Mouse (Mus musculus): ENCODE data around the gene Rgs10.
"Not testable (repeated sequence)": the region's sequence is repeated elsewhere in the genome, so short reads cannot be mapped to it uniquely, and the experiment has no call there.

The Rgs10 gene

GRCm38 (mm10) chr7:128369366-128369765 lies 49.2 kb downstream of the Rgs10 start:
- no peak for DNase-seq

DNA sequence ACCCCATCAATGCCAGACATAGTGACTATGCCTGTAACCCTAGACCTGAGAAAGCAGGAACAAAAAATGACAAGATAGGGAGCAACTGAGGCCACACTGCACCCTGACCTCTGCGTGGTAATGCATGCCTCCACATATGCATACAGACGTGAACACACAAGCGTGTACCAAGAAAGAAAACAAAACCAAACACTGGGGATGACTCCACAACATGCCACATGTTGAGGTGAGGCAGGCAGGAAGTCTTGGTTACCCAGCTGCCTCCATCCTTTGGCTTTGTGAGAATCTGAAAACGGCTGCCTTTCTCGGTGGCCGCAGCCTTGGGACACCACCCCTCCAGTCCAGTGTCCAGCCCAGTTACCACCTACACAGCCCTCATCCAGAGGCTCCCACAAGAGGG lies 49.7 kb downstream of the Rgs10 start:
- DNase-seq, result no peak

DNA sequence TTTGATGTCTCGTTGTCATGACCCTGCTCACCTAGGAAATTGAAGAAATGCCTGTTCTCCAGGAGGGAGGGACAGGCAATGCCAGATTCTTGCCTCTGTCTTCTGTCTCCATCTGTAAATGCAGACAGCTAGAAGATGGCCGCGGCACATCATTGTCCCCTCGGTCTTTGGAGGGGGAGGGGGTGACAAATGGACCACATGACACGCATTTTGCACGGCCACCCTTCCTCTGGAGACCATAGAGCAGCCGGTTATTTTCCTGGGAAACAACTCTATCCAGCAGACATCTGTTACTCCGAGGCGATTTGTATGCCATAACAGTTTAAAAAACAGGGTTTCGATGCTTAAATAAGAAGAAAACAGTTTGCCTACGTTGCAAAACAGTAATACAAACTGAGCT lies 51.9 kb downstream of the Rgs10 start:
- no peak for DNase-seq

GRCm38 (mm10) chr7:128365096-128365715 lies 53.4 kb downstream of the Rgs10 start:
- no peak for DNase-seq

- DNase-seq, result no peak
Observed at GRCm38 (mm10) chr7:128364526-128364925, 54.0 kb downstream of the Rgs10 start.

DNA sequence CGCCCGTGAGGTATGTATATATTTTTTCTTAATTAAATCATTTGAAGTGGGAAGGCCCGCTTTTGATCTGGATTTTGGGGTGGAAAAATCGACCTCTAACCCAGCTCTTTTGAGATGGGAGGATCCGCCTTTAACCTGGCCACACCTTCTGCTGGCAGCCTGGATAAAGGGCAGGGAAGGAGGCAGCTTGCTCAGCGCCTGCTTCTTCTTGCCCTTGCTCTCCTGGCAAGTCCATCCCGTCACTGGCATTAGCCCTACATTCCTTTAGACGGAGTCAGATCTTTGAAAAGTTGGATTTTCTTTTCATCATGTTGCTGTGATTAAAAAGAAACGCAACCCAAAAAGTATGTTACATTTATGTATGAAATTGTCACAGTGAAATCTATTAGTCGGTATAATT lies 54.8 kb downstream of the Rgs10 start:
- no peak for DNase-seq

DNA sequence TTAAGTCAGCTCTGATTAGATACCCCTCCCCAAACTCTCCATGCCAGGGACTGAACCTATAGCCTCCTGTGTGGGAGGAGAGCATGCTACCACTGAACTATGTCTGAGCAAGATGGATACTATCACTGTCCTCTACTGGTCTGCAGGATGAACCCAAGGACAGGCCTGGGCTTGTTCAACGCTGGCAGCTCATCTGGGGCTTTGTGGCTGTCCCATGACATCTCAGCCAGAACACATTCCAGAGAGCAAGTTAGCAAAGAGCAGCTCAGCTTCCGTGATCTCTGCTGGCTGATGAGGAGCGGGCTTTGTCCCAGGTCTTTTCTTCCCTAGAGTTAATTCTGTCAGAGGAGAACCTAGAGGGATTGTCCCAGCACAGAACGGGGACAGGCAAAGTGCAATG lies 55.6 kb downstream of the Rgs10 start:
- DNase-seq, result no peak

- no peak for DNase-seq
Observed at GRCm38 (mm10) chr7:128359741-128360140, 58.8 kb downstream of the Rgs10 start.

- no peak for DNase-seq
Observed at GRCm38 (mm10) chr7:128359164-128359563, 59.4 kb downstream of the Rgs10 start.

DNA sequence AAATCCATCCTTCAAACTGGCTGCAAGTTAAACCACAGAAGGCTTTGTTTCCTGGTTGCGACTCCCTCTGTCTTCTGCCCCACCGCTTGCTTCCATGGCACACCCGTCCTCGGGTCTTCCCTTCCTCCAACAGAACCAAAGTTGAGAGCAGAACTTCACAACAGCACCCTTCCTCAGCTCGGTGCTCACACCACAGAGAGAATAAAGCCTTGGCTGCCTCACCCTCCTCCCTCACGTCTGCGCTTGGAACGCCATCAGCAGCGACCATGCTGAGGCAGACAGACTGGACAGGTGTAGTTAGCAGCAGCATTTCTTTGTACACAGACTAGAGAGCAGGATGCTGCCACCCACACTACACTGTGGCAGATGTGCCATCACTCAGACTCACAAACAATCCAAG lies 59.8 kb downstream of the Rgs10 start:
- no peak for DNase-seq

- DNase-seq, result no peak
Observed at GRCm38 (mm10) chr7:128356868-128357755, 61.4 kb downstream of the Rgs10 start.

DNA sequence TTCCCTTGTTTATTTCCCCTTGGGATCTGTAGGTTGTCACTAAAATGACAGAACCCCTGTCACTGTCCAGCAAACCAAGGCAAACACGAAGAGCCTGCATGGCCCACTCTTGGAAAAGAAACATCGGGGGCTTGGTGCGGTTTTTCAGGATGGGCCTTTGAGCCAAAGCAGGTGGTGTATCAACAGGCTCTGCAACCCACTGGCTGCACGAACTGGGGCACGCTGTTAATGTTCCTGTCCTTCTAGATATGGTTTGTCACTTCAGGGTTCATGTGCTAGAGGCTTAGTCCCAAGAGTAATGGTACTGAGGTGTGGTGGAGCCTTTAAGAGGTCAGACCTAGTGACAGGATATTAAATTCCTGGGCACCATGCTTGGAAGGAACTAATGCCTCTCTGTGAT lies 63.1 kb downstream of the Rgs10 start:
- no peak for DNase-seq

DNA sequence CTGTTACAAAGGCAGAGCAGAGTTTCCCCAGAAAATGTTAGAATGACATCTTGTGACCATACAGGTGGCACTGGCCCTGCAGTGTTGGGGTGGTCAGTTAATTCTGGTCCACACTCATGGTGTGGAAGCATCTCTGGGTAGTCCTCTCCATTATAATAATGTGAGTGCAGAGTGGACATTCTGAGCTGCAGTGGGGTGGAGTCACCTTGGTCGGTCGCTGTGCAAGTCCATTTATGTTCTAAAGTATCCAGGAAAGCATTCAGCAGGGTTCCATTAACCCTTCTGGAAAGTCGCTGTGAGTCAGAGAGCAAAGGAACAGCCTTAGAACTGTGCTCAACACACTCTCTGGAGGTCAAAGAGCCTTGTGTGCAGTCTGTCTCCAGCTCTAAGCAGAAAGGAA lies 65.8 kb downstream of the Rgs10 start:
- DNase-seq, result no peak

DNA sequence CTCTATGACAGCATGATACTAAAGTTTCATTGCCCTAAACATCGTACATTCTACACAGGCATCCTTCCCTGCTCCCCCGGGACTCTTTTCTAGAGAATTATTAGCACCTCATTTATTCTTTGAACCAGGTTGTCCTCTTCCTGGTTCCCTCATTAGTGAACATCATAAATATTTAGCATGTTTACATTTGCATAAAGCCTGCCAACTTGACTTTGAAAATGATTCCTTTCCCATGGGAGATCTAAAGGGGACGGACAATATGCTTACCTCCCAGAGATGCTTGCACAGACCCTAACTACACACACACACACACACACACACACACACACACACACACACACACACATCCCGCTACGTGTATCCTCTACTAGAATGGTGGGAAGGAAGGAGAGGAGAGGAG lies 67.4 kb downstream of the Rgs10 start:
- no peak for DNase-seq

GRCm38 (mm10) chr7:128350316-128350715 lies 68.2 kb downstream of the Rgs10 start:
- DNase-seq, result no peak

- DNase-seq, result no peak
Observed at GRCm38 (mm10) chr7:128349751-128350150, 68.8 kb downstream of the Rgs10 start.

GRCm38 (mm10) chr7:128348608-128349007 lies 70.0 kb downstream of the Rgs10 start:
- peak; percentile 48 for DNase-seq

DNA sequence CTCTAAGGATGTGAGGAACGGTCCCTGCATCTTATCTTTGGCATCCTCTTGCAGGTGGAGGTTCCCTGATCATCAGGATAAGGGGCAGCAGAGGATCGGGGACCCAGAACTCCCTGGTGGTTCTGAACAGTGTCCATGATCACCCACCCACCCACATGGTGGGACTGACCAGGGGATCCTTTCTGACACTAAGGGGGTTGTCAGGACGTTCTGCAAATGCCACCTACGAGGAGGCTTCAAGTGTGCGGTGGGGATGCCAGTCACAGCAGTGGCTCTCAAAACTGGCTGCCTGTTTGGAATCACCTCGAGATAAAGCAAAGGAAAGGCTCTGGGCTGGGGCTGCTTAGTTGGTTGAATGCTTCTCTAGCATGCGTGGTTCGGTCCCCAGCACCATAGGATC lies 71.6 kb downstream of the Rgs10 start:
- DNase-seq, result no peak

DNA sequence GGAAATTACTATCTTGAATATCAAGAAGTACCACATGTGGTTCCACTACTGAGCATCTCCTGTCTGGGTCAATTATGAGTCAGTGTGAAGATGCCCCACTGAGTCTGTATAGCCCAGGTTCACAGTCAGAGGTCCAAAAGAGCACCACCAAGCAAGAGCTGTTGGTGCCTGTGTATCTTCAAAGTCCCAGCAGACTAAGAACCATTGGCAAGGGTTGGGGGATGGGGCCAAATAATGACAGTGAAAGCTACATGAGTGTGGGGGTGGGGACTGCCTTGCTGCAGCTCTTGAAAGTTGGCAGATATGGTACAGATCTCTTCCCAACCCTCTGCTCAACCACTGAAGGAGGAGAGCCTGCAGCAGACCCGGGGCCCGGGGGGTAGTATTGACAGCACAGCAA lies 72.0 kb downstream of the Rgs10 start:
- DNase-seq, result no peak

GRCm38 (mm10) chr7:128345691-128346090 lies 72.9 kb downstream of the Rgs10 start:
- no peak for DNase-seq

- peak; percentile 44 for DNase-seq
Observed at GRCm38 (mm10) chr7:128344928-128345653, 73.5 kb downstream of the Rgs10 start.

DNA sequence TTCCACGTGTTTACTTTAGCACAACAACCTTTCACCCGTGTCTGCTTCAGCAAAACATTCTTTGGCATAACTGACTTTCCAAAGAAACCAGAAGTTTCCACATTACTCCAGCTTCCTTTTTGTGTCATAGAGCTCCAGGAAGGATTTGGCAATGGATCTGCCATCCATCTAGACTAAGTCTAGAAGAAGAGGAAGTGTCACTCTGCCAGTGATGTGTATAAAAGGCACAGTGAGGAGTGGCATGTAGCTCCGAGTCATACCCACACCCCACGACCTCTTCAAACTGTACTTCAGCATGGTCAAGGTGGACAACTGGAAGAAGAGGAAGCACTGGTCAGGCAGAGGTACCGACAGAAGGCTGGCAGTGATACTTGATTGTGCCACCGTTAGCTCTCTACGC lies 74.1 kb downstream of the Rgs10 start:
- DNase-seq, result no peak

- not testable (repeated sequence) for DNase-seq
Observed at GRCm38 (mm10) chr7:128342691-128343090, 75.9 kb downstream of the Rgs10 start.

- DNase-seq, result not testable (repeated sequence)
Observed at GRCm38 (mm10) chr7:128340321-128340720, 78.2 kb downstream of the Rgs10 start.
